Mouse (Mus musculus): ENCODE results near the gene Ceacam18.
"Not testable (repeated sequence)": the region's sequence is repeated elsewhere in the genome, so short reads cannot be mapped to it uniquely, and the experiment has no call there.

Ceacam18 gene

GRCm38 (mm10) chr7:43667221-43667620 lies 32.7 kb downstream of the Ceacam18 start:
- not testable (repeated sequence) for DNase-seq (ENCODE audit: low spot score in 2 of 2)

GRCm38 (mm10) chr7:43668582-43668981 lies 34.1 kb downstream of the Ceacam18 start:
- DNase-seq (ENCODE audit: low spot score in 2 of 2): peak in 1 of 2 experiments; percentile 27

DNA sequence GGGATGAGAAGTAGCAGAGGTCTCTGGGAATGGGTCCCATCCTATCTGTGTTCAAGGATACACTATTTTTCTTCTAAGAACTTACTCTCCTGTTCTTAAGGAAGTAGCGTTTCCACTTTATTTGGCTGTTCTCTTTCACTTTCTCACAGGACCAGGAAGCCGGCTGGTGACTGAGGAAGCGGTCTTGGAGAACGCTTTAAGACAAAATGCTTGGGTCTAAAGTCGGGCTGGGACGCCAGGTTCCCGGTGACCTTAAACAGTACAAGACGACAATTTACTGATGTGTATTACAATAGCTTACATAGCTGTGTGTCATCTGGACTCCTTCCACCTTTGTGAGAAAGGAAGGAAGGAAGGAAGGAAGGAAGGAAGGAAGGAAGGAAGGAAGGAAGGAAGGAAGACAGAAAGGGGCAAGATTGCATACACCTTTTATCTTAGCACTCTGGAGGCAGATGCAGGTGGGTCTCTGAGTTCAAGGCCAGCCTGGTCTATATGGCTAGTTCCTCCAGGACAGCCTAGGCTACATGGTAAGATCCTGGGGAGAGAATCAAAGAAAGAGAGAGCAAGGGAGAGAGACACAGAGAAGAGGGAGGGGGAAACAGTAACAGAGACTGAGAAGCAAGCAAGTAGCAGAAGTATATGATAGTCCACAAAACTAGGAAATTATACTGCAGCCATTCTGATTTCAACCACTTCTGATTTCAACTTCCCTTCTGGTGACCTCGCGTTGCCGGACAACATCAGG lies 36.7 kb downstream of the Ceacam18 start:
- DNase-seq (ENCODE audit: low spot score in 2 of 2): no peak

DNA sequence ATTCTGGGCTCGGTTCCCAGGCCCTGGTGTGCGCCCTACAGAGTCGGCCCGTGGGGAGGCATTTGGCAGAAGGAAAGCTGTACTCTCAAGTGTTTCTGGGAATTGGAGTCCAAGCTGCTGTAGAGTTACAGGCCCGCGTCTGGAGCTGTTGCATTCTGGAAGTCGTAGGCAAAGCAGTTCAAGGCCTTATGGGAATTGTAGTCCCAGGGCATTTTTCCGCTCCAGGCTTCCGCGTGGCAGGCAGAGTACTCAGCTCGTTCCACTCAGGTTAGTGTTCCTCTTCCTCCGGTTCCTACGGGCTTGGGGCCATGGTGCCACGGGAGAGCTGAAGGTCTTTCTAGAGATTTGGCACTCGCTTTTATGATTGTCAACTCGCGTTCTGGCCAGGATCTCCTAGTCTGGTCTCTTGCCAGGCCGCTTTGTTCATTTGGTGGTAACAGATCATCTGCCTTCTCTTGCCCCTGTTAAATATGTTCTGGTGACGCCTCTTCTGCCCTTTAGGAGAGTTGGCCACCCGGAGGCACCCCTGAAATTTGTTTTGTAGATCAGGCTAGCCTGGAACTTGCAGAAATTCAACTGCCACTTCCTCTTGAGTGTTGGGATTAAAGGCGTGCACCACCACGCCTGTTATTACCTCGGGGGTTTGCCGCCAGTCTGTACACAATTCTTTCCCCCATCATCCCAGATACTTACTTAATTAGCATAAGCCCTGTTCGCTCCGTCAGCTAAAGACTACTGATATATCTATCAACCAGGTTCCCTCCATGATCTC lies 37.5 kb downstream of the Ceacam18 start, which contains the start of gene Ctu1:
Ctu1 (plus strand) TSS at position 208 of the 772 bp plus-strand sequence.
- peak; percentile 72 to 78 for DNase-seq (ENCODE audit: low spot score in 2 of 2)

DNA sequence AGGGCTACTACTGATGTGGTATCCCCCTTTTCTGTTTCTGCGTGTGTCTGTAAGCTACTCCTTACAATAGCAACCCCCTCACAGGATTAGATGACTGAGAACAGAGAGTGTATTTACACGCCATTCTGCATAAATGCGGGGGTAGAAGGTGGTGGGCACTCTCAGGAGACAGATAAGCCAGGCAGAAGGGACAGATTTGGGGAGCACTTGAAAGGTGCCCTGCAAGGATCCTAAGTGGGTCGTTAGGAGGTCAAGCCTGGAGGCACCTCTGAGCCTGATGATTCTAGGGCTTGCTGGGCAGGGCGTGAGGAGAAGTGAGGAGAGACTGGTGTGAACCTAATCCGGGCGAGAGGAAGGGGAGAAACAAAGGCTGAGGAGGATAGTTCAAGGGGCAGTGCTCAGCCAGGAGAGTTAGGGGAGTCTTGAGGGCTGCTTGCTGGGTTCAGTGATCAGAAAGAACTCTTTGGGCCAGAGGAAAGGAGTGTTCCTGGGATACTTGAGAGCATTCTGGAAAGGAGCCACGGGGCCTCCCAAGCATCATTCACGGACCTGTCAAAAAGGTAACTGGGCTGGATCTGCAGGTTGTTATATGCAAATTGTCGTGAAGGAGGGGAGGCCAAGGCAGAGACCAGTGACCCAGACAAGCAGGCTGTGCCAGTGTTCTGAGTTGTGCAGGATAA lies 38.2 kb downstream of the Ceacam18 start:
- no peak for DNase-seq (ENCODE audit: low spot score in 2 of 2)

DNA sequence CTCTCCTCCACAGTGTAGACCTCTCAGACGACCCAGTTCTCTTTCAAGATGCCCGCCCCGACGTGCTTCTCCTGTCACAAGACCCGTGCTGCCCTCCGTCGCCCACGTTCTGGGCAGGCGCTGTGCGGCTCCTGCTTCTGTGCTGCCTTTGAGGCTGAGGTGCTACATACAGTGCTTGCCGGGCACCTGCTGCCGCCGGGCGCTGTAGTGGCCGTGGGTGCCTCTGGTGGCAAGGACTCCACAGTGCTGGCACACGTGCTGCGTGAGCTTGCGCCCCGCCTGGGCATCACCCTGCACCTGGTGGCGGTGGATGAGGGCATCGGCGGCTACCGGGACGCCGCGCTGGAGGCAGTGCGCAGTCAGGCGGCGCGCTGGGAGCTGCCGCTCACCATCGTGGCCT lies 40.6 kb downstream of the Ceacam18 start:
- DNase-seq (ENCODE audit: low spot score in 2 of 2): no peak

- DNase-seq (ENCODE audit: low spot score in 2 of 2): no peak
Measured at GRCm38 (mm10) chr7:43678517-43678916, 44.0 kb downstream of the Ceacam18 start.

DNA sequence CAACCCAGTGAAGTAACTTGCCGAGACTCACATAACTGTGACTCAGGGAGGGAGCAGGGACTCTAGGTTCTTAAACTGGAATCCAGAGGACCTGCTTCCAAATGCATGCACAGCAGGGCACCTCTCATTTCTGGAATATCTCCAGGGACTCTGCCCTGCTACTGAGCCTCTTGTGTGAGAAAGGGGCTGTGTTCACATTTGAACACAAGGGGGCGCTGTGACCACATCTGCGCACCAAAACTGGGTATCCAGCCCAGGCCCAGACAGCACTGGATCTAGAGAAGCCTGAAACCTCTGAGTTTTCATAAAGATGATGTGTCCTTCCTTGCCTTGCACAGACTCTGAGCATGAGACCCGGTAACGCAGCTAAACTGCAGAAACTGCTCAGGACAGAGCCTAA lies 46.5 kb downstream of the Ceacam18 start:
- DNase-seq (ENCODE audit: low spot score in 2 of 2): peak; percentile 12 to 44

DNA sequence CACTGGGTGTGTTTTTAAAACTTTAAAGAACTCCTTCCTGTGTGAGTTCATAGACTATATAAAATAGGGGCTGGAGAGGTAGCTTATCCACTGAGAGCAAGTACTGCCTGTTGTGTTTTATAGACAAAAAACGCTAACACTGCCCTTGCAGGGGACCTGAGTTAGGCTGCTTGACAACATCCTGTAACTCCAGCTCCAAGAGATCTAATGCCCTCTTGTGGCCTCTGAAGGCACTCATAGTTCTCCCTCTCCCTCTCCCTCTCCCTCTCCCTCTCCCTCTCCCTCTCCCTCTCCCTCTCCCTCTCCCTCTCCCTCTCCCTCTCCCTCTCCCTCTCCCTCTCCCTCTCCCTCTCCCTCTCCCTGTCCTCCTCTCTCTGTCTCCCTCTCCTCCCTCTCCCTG lies 48.0 kb downstream of the Ceacam18 start:
- DNase-seq (ENCODE audit: low spot score in 2 of 2): not testable (repeated sequence)

GRCm38 (mm10) chr7:43685088-43685487 lies 50.6 kb downstream of the Ceacam18 start:
- DNase-seq (ENCODE audit: low spot score in 2 of 2): no peak

DNA sequence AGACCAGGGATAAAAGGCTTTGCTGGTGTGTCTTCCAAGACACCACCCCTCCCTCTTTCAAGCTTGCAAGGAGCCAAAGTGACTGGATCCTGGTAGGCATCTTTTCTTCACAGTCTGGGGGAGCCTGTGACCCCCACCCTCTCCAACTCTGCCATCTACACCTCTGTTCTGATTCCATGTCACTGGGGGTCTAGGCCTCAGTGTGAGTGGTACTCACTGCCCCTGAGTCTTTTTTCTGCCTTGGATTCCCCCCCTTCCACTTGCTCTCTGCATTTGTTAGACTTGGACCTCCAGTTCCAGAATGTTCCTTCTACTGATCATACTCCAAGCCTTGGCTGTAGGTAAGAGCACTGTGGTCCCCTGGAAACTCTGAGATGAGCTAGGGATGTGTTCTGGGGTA lies 55.6 kb downstream of the Ceacam18 start, which contains the start of gene Klk14:
Klk14 (plus strand) TSS at position 301 of the 400 bp plus-strand sequence.
- no peak for DNase-seq (ENCODE audit: low spot score in 2 of 2)
